Mouse (Mus musculus): ENCODE data around the gene Tbrg1. TPM values are rescaled to one million over a fixed set of nuclear protein-coding genes. Genes with fewer than 3 reads are reported as not detected.
A peak's percentile ranks its signal among the peaks of the same experiment; 100 is the strongest.

The Tbrg1 gene
- total and polyA plus RNA-seq, 3 experiments: 22.8 to 32.9 (median 30.7) TPM

GRCm38 (mm10) chr9:37629941-37630340 lies 27.2 kb downstream of the Tbrg1 start:
- TF ChIP-seq POLR2A (IDR thresholded peaks at IDR 0.05; ENCODE audit: insufficient read depth, low read depth, low read length) (no peak), CTCF (IDR thresholded peaks at IDR 0.05) (no peak), EP300 (IDR thresholded peaks at IDR 0.05; ENCODE audit: insufficient read depth, low read depth, low read length) (no peak)
- Histone ChIP-seq H3K27me3 (ENCODE audit: control insufficient read depth, insufficient read depth, low read length) (no peaks in the 10 kb centered on the region), H3K27ac (no peak overlapping the region), H3K79me2 (replicated peaks; ENCODE audit: control insufficient read depth, insufficient read depth, low read length) (no peaks in the 10 kb centered on the region), H3K9ac (ENCODE audit: low read depth, low read length) (no peak overlapping the region), H3K4me1 (ENCODE audit: control insufficient read depth, insufficient read depth, low read length) (no peaks in the 10 kb centered on the region), H3K36me3 (ENCODE audit: control insufficient read depth, insufficient read depth, low read length) (no peaks in the 10 kb centered on the region), H3K4me3 (no peak overlapping the region)
- DNase-seq: no peak
- intact Hi-C loops (cut with DNase I): no loop called here
- 70% methylated on average over 2 of the region's 2 CpGs for WGBS

DNA sequence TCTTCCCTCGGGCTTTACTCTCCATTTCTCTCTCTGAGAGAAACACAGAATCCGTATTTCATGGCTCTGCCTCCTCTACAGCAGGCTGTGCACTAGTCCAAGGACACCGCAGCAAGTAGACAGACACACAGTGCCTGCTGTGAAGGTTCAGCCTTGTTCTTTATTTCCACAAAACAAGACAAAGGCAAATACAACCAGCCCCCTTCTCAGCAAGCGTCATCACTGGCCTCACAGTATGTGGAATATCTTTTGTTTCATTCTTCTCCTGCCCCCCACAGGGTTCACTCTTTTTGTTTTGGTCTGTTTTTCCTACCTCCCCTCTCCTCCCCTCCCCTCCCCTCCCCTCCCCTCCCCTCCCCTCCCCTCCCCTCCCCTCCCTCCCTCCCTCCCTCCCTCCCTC lies 28.5 kb downstream of the Tbrg1 start:
- no peak for DNase-seq
- TF ChIP-seq CTCF (IDR thresholded peaks at IDR 0.05): no peak
- TF ChIP-seq POLR2A (IDR thresholded peaks at IDR 0.05; ENCODE audit: insufficient read depth, low read depth, low read length): no peak
- TF ChIP-seq EP300 (IDR thresholded peaks at IDR 0.05; ENCODE audit: insufficient read depth, low read depth, low read length): no peak
- no peak overlapping the region for H3K9ac ChIP-seq (ENCODE audit: low read depth, low read length)
- no peaks in the 10 kb centered on the region for H3K27me3 ChIP-seq (ENCODE audit: control insufficient read depth, insufficient read depth, low read length)
- H3K79me2 ChIP-seq (replicated peaks; ENCODE audit: control insufficient read depth, insufficient read depth, low read length): no peaks in the 10 kb centered on the region
- no peaks in the 10 kb centered on the region for H3K36me3 ChIP-seq (ENCODE audit: control insufficient read depth, insufficient read depth, low read length)
- 85% methylated on average over 4 of the region's 4 CpGs for WGBS
- intact Hi-C loops (cut with DNase I): no loop called here
- no peak overlapping the region for H3K4me3 ChIP-seq
- H3K4me1 ChIP-seq (ENCODE audit: control insufficient read depth, insufficient read depth, low read length): no peaks in the 10 kb centered on the region
- no peak overlapping the region for H3K27ac ChIP-seq

GRCm38 (mm10) chr9:37627263-37627662 lies 29.8 kb downstream of the Tbrg1 start:
- Histone ChIP-seq H3K79me2 (replicated peaks; ENCODE audit: control insufficient read depth, insufficient read depth, low read length) (no peaks in the 10 kb centered on the region), H3K27ac (no peak overlapping the region), H3K4me1 (ENCODE audit: control insufficient read depth, insufficient read depth, low read length) (no peaks in the 10 kb centered on the region), H3K9ac (ENCODE audit: low read depth, low read length) (no peak overlapping the region), H3K4me3 (no peak overlapping the region), H3K36me3 (ENCODE audit: control insufficient read depth, insufficient read depth, low read length) (no peaks in the 10 kb centered on the region), H3K27me3 (ENCODE audit: control insufficient read depth, insufficient read depth, low read length) (no peaks in the 10 kb centered on the region)
- TF ChIP-seq EP300 (IDR thresholded peaks at IDR 0.05; ENCODE audit: insufficient read depth, low read depth, low read length): no peak
- no peak for TF ChIP-seq POLR2A (IDR thresholded peaks at IDR 0.05; ENCODE audit: insufficient read depth, low read depth, low read length)
- no peak for TF ChIP-seq CTCF (IDR thresholded peaks at IDR 0.05)
- no peak for DNase-seq
- WGBS: 100% methylated on average over 1 of the region's 1 CpGs
- intact Hi-C loops (cut with DNase I): no loop called here

DNA sequence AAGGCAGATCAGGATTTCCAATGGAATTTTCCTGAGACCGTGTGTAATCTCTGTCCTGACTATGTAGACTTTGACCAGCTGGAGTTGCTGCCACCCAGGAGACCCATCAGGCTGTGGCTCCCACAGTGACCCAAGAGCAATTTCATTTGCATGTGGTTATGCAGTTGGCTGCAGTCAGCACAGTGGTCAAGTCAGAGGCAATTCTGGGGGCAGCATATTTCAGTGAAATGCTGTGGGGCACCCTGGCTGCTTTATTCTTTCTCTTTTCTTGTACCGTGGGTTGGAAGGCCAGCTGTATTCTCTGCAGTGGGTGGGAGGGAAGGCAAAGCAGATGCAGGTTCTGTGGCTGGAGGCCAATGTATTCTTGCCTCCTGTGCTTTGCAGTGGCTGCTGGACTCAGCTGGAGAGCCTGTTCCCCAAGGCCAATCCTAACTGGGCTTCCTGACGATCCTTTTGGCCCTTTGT lies 31.0 kb downstream of the Tbrg1 start:
- TF ChIP-seq CTCF (IDR thresholded peaks at IDR 0.05): no peak
- no peak for TF ChIP-seq EP300 (IDR thresholded peaks at IDR 0.05; ENCODE audit: insufficient read depth, low read depth, low read length)
- no peak for TF ChIP-seq POLR2A (IDR thresholded peaks at IDR 0.05; ENCODE audit: insufficient read depth, low read depth, low read length)
- H3K27me3 ChIP-seq (ENCODE audit: control insufficient read depth, insufficient read depth, low read length): no peaks in the 10 kb centered on the region
- H3K9ac ChIP-seq (ENCODE audit: low read depth, low read length): no peak overlapping the region
- peak overlapping the region; percentile 22; the same call in 1 of the 2 replicates for H3K4me3 ChIP-seq
- DNase-seq: no peak
- no peaks in the 10 kb centered on the region for H3K4me1 ChIP-seq (ENCODE audit: control insufficient read depth, insufficient read depth, low read length)
- H3K79me2 ChIP-seq (replicated peaks; ENCODE audit: control insufficient read depth, insufficient read depth, low read length): no peaks in the 10 kb centered on the region
- H3K27ac ChIP-seq: no peak overlapping the region; the same call in 1 of the 2 replicates
- no peaks in the 10 kb centered on the region for H3K36me3 ChIP-seq (ENCODE audit: control insufficient read depth, insufficient read depth, low read length)
- intact Hi-C loops (cut with DNase I): no loop called here
- 41% methylated on average over 3 of the region's 3 CpGs for WGBS

GRCm38 (mm10) chr9:37625641-37626040 lies 31.5 kb downstream of the Tbrg1 start:
- no peaks in the 10 kb centered on the region for H3K4me1 ChIP-seq (ENCODE audit: control insufficient read depth, insufficient read depth, low read length)
- TF ChIP-seq EP300 (IDR thresholded peaks at IDR 0.05; ENCODE audit: insufficient read depth, low read depth, low read length) (no peak), CTCF (IDR thresholded peaks at IDR 0.05) (no peak), POLR2A (IDR thresholded peaks at IDR 0.05; ENCODE audit: insufficient read depth, low read depth, low read length) (no peak)
- H3K27me3 ChIP-seq (ENCODE audit: control insufficient read depth, insufficient read depth, low read length): no peaks in the 10 kb centered on the region
- H3K79me2 ChIP-seq (replicated peaks; ENCODE audit: control insufficient read depth, insufficient read depth, low read length): no peaks in the 10 kb centered on the region
- intact Hi-C loops (cut with DNase I): no loop called here
- H3K9ac ChIP-seq (ENCODE audit: low read depth, low read length): no peak overlapping the region
- peak overlapping the region; percentile 22; the same call in 1 of the 2 replicates for H3K4me3 ChIP-seq
- no peak overlapping the region; the same call in 1 of the 2 replicates for H3K27ac ChIP-seq
- 47% methylated on average over 7 of the region's 7 CpGs for WGBS
- H3K36me3 ChIP-seq (ENCODE audit: control insufficient read depth, insufficient read depth, low read length): no peaks in the 10 kb centered on the region
- DNase-seq: peak; percentile 17 to 27

GRCm38 (mm10) chr9:37625129-37625528 lies 32.0 kb downstream of the Tbrg1 start:
- Histone ChIP-seq H3K27me3 (ENCODE audit: control insufficient read depth, insufficient read depth, low read length) (no peaks in the 10 kb centered on the region), H3K4me1 (ENCODE audit: control insufficient read depth, insufficient read depth, low read length) (no peaks in the 10 kb centered on the region), H3K9ac (ENCODE audit: low read depth, low read length) (no peak overlapping the region), H3K79me2 (replicated peaks; ENCODE audit: control insufficient read depth, insufficient read depth, low read length) (no peaks in the 10 kb centered on the region), H3K36me3 (ENCODE audit: control insufficient read depth, insufficient read depth, low read length) (no peaks in the 10 kb centered on the region), H3K27ac (no peak overlapping the region), H3K4me3 (no peak overlapping the region)
- WGBS: 86% methylated on average over 3 of the region's 3 CpGs
- intact Hi-C loops (cut with DNase I): no loop called here
- no peak for TF ChIP-seq EP300 (IDR thresholded peaks at IDR 0.05; ENCODE audit: insufficient read depth, low read depth, low read length)
- no peak for TF ChIP-seq POLR2A (IDR thresholded peaks at IDR 0.05; ENCODE audit: insufficient read depth, low read depth, low read length)
- TF ChIP-seq CTCF (IDR thresholded peaks at IDR 0.05): no peak
- DNase-seq: no peak

Measured in heart, adult 2 months (tissue).